Mouse (Mus musculus): ENCODE measurements around the gene Gm43517.

- TF ChIP-seq CTCF (IDR thresholded peaks at IDR 0.05; ENCODE audit: low read depth, low read length) (no peak), POLR2A (IDR thresholded peaks at IDR 0.05; ENCODE audit: extremely low read depth, insufficient read depth, low read length) (no peak)
Observed at GRCm38 (mm10) chr12:49377281-49377970, 7.5 kb upstream of the Gm43517 start.

Data from liver, adult 2 months (tissue).